Mouse (Mus musculus) common myeloid progenitor, adult 5-6 weeks (primary cell): ENCODE measurements around the gene Bbof1. TPM values are rescaled to one million over a fixed set of nuclear protein-coding genes. Genes with fewer than 3 reads are reported as not detected.

ENCODE experiments used
- ATAC-seq: replicated peaks from 2 replicates; pipeline ENCODE4 v1.8.0; 2016; ENCODE audit warnings: low read depth, mild to moderate bottlenecking, moderate TSS enrichment, inconsistent platforms; ENCODE audit not compliant: poor library complexity, severe bottlenecking
- total RNA-seq: library from RNA; stranded (forward); fragments of 200-1000, 187-1606 nt; gene quantifications from 2 replicates; pipeline ENCODE4 v1.2.3, GENCODE M21; 2017

The Bbof1 gene
- 4.1 and 5.0 TPM in 2 replicates for total RNA-seq

- ATAC-seq = peak; percentile 87
Measured at GRCm38 (mm10) chr12:84408819-84409507, at the start of gene Bbof1, which contains the start of gene Entpd5. Bbof1 (plus strand) TSS chr12:84409071. Entpd5 (minus strand) TSS chr12:84409029.

- peak; percentile 93 for ATAC-seq
Measured at GRCm38 (mm10) chr12:84361555-84362489, 47.0 kb upstream of the Bbof1 start, which contains the start of the genes Coq6 and Fam161b. Coq6 (plus strand) TSS chr12:84361657. Fam161b (minus strand) TSS chr12:84361833.

GRCm38 (mm10) chr12:84362872-84363271, 46.0 kb upstream of the Bbof1 start:
- ATAC-seq = no peak

- no peak for ATAC-seq
Measured at GRCm38 (mm10) chr12:84364291-84364690, 44.6 kb upstream of the Bbof1 start.

- ATAC-seq = no peak
Measured at GRCm38 (mm10) chr12:84365137-84365536, 43.7 kb upstream of the Bbof1 start.

- no peak for ATAC-seq
Measured at GRCm38 (mm10) chr12:84366971-84367370, 41.9 kb upstream of the Bbof1 start.

GRCm38 (mm10) chr12:84371647-84372046, 37.2 kb upstream of the Bbof1 start:
- no peak for ATAC-seq

- ATAC-seq = no peak
Measured at GRCm38 (mm10) chr12:84373831-84374481, 34.9 kb upstream of the Bbof1 start.

GRCm38 (mm10) chr12:84382369-84382768, 26.5 kb upstream of the Bbof1 start:
- ATAC-seq = no peak

- ATAC-seq = peak; percentile 55
Measured at GRCm38 (mm10) chr12:84384644-84385081, 24.2 kb upstream of the Bbof1 start.

GRCm38 (mm10) chr12:84385408-84385807, 23.5 kb upstream of the Bbof1 start:
- ATAC-seq = no peak

GRCm38 (mm10) chr12:84388097-84388496, 20.8 kb upstream of the Bbof1 start:
- ATAC-seq = no peak

- ATAC-seq = peak; percentile 71
Measured at GRCm38 (mm10) chr12:84388774-84389400, 20.0 kb upstream of the Bbof1 start.

GRCm38 (mm10) chr12:84390336-84390735, 18.5 kb upstream of the Bbof1 start:
- ATAC-seq = no peak

GRCm38 (mm10) chr12:84392681-84393080, 16.2 kb upstream of the Bbof1 start:
- ATAC-seq = no peak

- ATAC-seq = no peak
Measured at GRCm38 (mm10) chr12:84393847-84394246, 15.0 kb upstream of the Bbof1 start.

GRCm38 (mm10) chr12:84396947-84397679, 11.8 kb upstream of the Bbof1 start:
- ATAC-seq = no peak

- ATAC-seq = no peak
Measured at GRCm38 (mm10) chr12:84397685-84398084, 11.2 kb upstream of the Bbof1 start.

GRCm38 (mm10) chr12:84398629-84399028, 10.2 kb upstream of the Bbof1 start:
- no peak for ATAC-seq
